Mouse (Mus musculus): ENCODE results near the gene Vmn2r81.
"Not testable (repeated sequence)": the region's sequence is repeated elsewhere in the genome, so short reads cannot be mapped to it uniquely, and the experiment has no call there.

The Vmn2r81 gene

GRCm38 (mm10) chr10:79247392-79247791 lies at the start of gene Vmn2r81:
TSS of gene Vmn2r81 (plus strand) at chr10:79247692.
- DNase-seq, result not testable (repeated sequence)

GRCm38 (mm10) chr10:79199973-79200372 lies 47.5 kb upstream of the Vmn2r81 start:
- DNase-seq, result not testable (repeated sequence)

DNA sequence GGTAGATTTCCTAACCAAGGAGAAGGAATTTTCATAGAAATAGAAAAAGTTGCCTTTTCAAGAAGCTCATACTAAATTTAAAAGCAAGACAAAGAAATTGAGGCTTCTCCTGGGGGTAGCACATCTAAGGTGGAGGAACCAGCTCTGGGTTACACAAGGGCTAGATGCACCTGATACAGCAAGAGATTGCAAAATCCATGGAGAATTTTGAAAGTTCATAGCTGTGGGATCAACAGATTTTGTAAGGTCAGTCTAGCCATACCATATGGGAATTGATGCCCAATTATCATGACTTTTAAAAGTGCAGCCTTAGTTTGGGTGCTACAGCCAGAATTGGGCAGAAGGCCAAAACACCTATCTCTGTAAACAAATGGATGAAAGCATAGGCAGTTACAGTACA lies 27.1 kb upstream of the Vmn2r81 start:
- no peak for DNase-seq

GRCm38 (mm10) chr10:79221606-79222005 lies 25.9 kb upstream of the Vmn2r81 start:
- DNase-seq, result no peak

GRCm38 (mm10) chr10:79222214-79222613 lies 25.3 kb upstream of the Vmn2r81 start:
- DNase-seq, result no peak

DNA sequence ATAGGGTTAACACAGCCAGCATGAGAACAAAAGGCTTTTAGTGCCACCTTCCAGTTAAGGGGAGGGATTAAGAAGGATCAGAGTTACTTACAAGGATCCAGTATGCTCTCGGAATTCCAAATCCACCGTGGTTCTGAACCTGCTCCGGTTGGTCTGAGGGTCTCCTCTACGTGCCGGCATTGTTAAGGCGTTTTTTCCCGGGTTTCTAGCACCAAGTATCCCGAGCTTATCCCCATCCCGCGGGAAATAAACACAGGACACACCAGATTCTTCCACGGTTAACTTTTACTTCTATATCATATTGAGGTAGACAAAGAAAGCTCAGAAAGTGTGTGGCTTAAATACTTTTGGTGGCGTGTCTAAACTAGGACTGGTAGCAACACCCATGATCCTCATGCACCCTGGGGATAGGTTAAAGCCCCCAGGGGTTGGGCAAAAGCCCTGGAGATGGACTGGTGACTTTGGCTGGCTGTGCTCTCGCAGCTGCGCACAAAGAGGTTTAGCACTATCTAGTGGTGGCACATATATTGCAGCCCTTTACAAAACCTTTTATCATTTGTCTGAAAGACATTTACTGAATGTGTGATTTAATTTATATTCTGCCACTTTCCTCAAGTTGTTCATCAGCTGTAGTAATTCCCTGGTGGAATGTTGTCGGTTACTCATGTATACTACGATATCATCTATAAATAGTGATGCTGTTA lies 74.7 kb downstream of the Vmn2r81 start:
- DNase-seq, result not testable (repeated sequence)

DNA sequence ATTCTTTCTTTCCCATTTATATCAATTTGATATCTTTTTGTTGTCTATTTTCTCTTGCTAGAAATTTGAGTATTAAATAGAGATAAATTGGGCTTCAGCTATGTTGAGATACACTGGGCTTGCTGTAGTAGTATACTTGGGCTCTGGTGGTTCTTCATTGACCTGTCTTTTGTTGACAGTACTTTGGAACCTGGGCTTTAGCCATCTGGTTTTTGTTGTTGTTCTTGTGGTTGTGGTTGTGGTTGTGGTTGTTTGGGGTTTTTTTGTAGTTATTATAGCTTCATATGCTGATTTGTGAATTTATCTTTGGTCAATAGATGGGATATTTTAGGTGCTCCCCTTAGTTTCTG lies 75.2 kb downstream of the Vmn2r81 start:
- no peak for DNase-seq

Measured in right cerebral cortex, adult 18-20 months (tissue).